Mouse (Mus musculus) embryonic facial prominence, embryonic 10.5 days (tissue): ENCODE results near the gene Ugt1a1. TPM values are rescaled to one million over a fixed set of nuclear protein-coding genes. Genes with fewer than 3 reads are reported as not detected.

Source experiments
- DNase-seq: peaks from one replicate; pipeline ENCODE4 v3.0.0-alpha.2; 2017; ENCODE audit warnings: low spot score
- H3K27ac ChIP-seq: fragments of 300-500 bp; sonication (generic); replicated peaks from 2 replicates; pipeline ENCODE4 v1.5.1; 2016; ENCODE audit warnings: mild to moderate bottlenecking
- H3K27me3 ChIP-seq: fragments of 300-500 bp; sonication (generic); replicated peaks from 2 replicates; pipeline ENCODE4 v1.6.1; 2016; ENCODE audit warnings: low read depth, mild to moderate bottlenecking; ENCODE audit not compliant: poor library complexity, severe bottlenecking
- H3K36me3 ChIP-seq: fragments of 300-500 bp; sonication (generic); replicated peaks from 2 replicates; pipeline ENCODE4 v1.6.1; 2016; ENCODE audit warnings: mild to moderate bottlenecking, moderate library complexity
- H3K4me1 ChIP-seq: fragments of 300-500 bp; sonication (generic); 2 replicates; pipeline ENCODE4 v1.6.1; 2016
- H3K4me3 ChIP-seq: fragments of 300-500 bp; sonication (generic); 2 replicates; pipeline ENCODE4 v1.5.1; 2016; ENCODE audit warnings: mild to moderate bottlenecking, moderate library complexity
- H3K9me3 ChIP-seq: fragments of 300-500 bp; sonication (generic); 2 replicates; pipeline ENCODE4 v1.6.1; 2016; ENCODE audit warnings: mild to moderate bottlenecking
- WGBS: fragments of 180-500 bp; shearing (Covaris S2); methylation state at CpG from one replicate; pipeline ENCODE4 v1.1.7; 2016; 5-methylcytosine and 5-hydroxymethylcytosine counted together
- polyA plus RNA-seq: library from polyadenylated mRNA; unstranded; fragments of >200 nt; fragmentation: Nextera tagmentation; extraction: Ambion mirVana; gene quantifications from 2 replicates; pipeline ENCODE4 v1.2.1, GENCODE M21; 2016

Ugt1a1 gene
- polyA plus RNA-seq, 1 experiment from 2014 or later: not detected

- 76% methylated on average over 6 of the region's 6 CpGs for WGBS
- peaks cover 100% of the 10 kb centered on the region for H3K9me3 ChIP-seq
- DNase-seq: no peak
- H3K27me3 ChIP-seq: no peaks in the 10 kb centered on the region
- no peak overlapping the region for H3K27ac ChIP-seq
- no peak overlapping the region for H3K4me3 ChIP-seq
- no peaks in the 10 kb centered on the region for H3K4me1 ChIP-seq
- no peaks in the 10 kb centered on the region for H3K36me3 ChIP-seq
Measured at GRCm38 (mm10) chr1:88230981-88231802, 19.4 kb downstream of the Ugt1a1 start.

DNA sequence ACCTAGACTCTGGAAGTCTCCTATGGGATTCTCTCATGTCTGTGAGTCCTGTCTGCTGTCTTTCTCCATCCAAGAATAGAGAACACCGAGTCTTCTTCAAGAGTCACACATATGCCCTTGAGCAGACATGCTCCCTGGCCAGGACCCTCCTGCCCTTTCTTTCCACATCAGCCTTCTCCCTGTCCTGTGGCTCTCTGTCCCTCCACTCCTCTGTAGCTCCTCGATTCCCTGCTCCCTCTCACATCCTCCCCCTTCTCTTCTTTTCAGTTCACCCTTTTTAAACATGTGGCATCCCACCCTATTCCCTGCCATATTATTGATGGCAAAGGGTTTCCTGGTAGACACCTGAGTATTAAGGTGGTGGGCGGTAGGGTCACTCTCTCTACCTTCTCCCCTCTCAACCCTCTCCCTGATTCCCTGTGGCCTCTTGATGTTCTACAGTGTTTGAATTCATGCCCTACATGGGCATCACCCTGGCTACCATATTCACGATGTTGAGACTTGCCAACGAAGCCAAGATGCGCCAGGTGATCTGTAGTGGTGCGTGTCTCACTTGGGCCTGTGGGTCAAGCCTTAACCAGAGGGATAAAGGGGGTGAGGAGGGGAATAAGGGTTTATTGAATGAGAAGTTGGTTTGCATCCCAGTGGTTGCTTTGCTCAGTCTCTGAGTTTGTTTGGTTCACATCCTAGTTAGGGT is 20.2 kb downstream of the Ugt1a1 start:
- DNase-seq: no peak
- Histone ChIP-seq H3K4me1 (no peaks in the 10 kb centered on the region), H3K9me3 (peaks cover 97% of the 10 kb centered on the region), H3K27ac (no peak overlapping the region), H3K27me3 (no peaks in the 10 kb centered on the region), H3K36me3 (no peaks in the 10 kb centered on the region), H3K4me3 (no peak overlapping the region)
- 69% methylated on average over 7 of the region's 7 CpGs for WGBS

GRCm38 (mm10) chr1:88232664-88233380 is 21.1 kb downstream of the Ugt1a1 start:
- no peaks in the 10 kb centered on the region for H3K36me3 ChIP-seq
- no peak overlapping the region for H3K4me3 ChIP-seq
- no peak for DNase-seq
- no peak overlapping the region for H3K27ac ChIP-seq
- WGBS: 56% methylated on average over 3 of the region's 3 CpGs
- H3K9me3 ChIP-seq: peaks cover 97% of the 10 kb centered on the region
- H3K4me1 ChIP-seq: no peaks in the 10 kb centered on the region
- H3K27me3 ChIP-seq: no peaks in the 10 kb centered on the region

DNA sequence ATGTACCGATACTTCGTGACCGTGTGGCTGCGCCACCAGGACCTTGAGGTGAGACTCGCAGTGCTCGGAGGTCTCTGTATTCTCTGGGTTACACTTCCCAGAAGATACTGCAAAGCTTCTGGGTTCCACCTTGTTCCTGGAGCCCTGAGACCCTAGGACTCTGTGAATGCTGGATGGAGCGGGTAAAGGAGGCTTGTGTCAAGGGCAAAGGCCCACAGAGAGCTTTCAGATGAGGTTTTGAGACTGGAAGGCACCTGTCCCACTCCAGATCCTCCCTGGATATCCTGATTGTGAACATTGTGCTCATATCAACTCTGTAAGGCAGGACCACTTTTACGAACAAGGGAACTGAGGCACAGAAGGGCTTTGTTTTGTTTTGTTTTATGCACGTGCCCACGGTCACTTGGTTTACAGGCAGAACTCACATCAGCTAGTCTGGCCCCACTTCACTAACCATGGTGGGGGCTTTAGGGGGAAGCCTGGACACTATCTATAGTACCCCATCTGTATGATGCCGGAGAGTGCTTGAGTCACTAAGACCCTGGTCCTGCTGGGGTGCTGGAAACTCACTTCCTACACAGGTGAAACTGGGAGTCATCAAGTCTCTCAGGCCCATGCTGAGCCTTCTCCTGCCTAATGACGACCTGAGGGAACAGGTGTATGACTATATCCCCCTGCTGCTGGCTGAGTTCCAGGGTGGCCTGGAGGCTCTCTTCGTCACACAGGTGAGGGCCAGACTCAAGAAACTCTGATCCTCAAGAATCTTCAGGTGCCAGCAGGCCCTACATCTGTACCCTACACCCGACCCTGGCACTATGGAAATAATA is 21.9 kb downstream of the Ugt1a1 start:
- Histone ChIP-seq H3K27ac (no peak overlapping the region), H3K36me3 (no peaks in the 10 kb centered on the region), H3K4me3 (no peak overlapping the region), H3K4me1 (no peaks in the 10 kb centered on the region), H3K27me3 (no peaks in the 10 kb centered on the region), H3K9me3 (peaks cover 97% of the 10 kb centered on the region)
- DNase-seq: no peak
- 68% methylated on average over 14 of the region's 14 CpGs for WGBS

DNA sequence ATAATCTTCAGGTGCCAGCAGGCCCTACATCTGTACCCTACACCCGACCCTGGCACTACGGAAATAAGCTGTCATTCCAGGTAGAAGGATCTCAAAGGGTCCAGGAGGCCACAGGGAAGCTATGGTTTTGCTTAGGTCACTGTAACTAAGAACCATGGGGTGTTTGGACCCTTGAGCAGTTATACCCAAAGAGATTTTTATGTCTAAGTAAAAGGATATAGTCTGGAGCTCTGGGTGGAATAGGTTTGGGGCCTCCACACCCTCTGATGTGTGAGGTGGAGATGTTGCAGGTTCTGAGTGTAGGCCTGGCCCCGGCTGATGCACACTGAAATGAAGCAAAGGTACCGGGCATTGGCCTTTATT is 22.5 kb downstream of the Ugt1a1 start:
- no peaks in the 10 kb centered on the region for H3K27me3 ChIP-seq
- no peaks in the 10 kb centered on the region for H3K4me1 ChIP-seq
- H3K4me3 ChIP-seq: no peak overlapping the region
- H3K36me3 ChIP-seq: no peaks in the 10 kb centered on the region
- no peak for DNase-seq
- peaks cover 97% of the 10 kb centered on the region for H3K9me3 ChIP-seq
- no peak overlapping the region for H3K27ac ChIP-seq
- WGBS: 65% methylated on average over 4 of the region's 4 CpGs

DNA sequence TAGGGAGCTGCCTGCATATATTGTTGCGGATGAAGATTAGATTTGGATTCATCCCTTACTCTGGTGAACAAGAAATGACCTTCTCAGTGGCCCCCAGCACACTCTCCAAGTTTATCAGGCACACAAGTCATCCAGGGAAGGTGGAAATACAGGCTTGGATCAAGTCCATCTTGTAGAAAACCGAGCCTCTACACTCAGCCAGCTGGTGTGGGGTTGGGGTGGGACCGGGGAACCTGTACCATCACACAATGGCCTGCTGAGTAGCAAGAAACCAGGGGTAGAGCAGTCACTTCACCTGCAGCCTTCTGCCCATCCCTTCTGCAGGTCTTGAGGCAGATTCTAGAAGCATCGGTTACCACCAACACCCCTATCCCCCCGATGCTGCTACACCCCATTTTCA is 22.9 kb downstream of the Ugt1a1 start:
- H3K9me3 ChIP-seq: peaks cover 97% of the 10 kb centered on the region
- no peaks in the 10 kb centered on the region for H3K36me3 ChIP-seq
- no peak for DNase-seq
- no peak overlapping the region for H3K4me3 ChIP-seq
- no peak overlapping the region for H3K27ac ChIP-seq
- 46% methylated on average over 5 of the region's 5 CpGs for WGBS
- no peaks in the 10 kb centered on the region for H3K27me3 ChIP-seq
- H3K4me1 ChIP-seq: no peaks in the 10 kb centered on the region

DNA sequence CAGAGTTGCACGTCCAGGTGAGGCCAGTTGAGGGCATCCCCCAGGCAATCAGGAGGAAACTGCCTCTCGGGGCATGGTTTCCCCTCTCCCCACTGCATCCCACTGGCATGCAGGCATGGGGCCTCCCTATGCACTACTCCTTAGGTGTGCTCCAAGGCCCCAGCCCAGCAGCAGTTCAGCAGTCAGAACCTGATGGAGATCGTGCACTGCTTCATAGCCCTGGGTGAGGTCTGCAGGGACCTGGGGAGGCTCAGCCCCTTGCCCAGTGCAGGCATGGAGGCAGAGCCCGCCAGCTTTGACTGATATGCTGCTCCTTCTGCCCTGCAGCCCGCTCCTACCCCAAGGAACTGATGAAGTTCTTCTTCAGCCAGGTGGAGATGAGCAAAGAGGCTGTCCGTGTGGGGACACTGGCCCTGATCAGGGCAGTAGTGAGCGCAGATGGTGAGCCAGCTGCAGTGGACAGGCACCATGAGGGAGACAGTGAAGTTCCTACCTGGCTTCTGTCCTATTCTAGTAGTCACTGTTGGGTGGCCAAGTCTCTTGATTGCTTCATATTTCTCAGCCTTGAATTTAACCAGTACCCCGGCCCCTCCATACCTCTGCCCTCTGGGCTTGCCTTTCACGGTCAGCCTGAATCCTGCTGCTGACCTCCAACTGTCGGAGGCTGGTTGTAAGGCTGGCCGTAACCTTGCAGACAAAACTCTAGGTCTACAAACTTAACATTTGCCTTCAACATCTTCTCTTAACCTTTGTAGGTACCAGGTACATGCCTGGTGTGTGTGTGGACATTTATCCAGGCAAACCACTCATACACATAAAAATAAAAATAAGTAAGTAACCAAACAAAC is 23.5 kb downstream of the Ugt1a1 start:
- Histone ChIP-seq H3K4me3 (no peak overlapping the region), H3K27me3 (no peaks in the 10 kb centered on the region), H3K36me3 (no peaks in the 10 kb centered on the region), H3K9me3 (peaks cover 97% of the 10 kb centered on the region), H3K27ac (no peak overlapping the region), H3K4me1 (no peaks in the 10 kb centered on the region)
- whole genome bisulfite sequencing: 66% methylated on average over 11 of the region's 11 CpGs
- DNase-seq: no peak

DNA sequence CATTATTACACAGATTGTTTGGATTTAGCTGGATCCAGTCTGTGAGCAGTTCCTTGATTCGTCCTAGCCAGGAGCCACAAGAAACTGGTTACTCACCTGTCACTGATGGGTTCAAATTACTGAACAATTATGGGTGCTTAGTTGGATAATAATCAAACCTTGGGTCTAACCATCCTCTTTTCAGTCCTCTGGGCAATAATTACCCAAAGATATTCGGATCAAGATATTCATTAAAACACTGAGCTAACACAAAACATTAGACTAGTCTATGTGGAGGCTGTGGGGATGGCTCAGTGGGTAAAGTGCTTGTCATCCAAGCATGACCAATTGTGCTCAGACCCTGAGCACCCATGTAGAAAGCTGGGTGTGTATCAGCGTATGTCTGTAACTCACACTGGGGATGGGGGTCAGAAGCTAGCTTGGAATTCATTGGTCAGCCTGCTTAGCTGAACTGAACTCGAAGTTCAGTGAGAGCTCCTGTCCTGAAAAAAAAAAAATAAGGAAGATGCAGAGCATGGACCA is 24.2 kb downstream of the Ugt1a1 start:
- WGBS: 67% methylated on average over 4 of the region's 4 CpGs
- Histone ChIP-seq H3K4me1 (no peaks in the 10 kb centered on the region), H3K4me3 (no peak overlapping the region), H3K9me3 (peaks cover 97% of the 10 kb centered on the region), H3K27me3 (no peaks in the 10 kb centered on the region), H3K27ac (no peak overlapping the region), H3K36me3 (no peaks in the 10 kb centered on the region)
- DNase-seq: no peak

- Histone ChIP-seq H3K4me3 (no peak overlapping the region), H3K27me3 (no peaks in the 10 kb centered on the region), H3K4me1 (no peaks in the 10 kb centered on the region), H3K36me3 (no peaks in the 10 kb centered on the region), H3K27ac (no peak overlapping the region), H3K9me3 (peaks cover 96% of the 10 kb centered on the region)
- DNase-seq: no peak
- 82% methylated on average over 5 of the region's 5 CpGs for WGBS
Measured at GRCm38 (mm10) chr1:88237311-88237710, 25.6 kb downstream of the Ugt1a1 start.

GRCm38 (mm10) chr1:88238771-88239170 is 27.0 kb downstream of the Ugt1a1 start:
- DNase-seq: no peak
- Histone ChIP-seq H3K27ac (no peak overlapping the region), H3K9me3 (peaks cover 95% of the 10 kb centered on the region), H3K27me3 (no peaks in the 10 kb centered on the region), H3K36me3 (no peaks in the 10 kb centered on the region), H3K4me1 (no peaks in the 10 kb centered on the region), H3K4me3 (no peak overlapping the region)
- 81% methylated on average over 6 of the region's 6 CpGs for WGBS

- no peaks in the 10 kb centered on the region for H3K36me3 ChIP-seq
- H3K9me3 ChIP-seq: peaks cover 95% of the 10 kb centered on the region
- no peak overlapping the region for H3K4me3 ChIP-seq
- DNase-seq: no peak
- WGBS: 73% methylated on average over 5 of the region's 5 CpGs
- no peaks in the 10 kb centered on the region for H3K4me1 ChIP-seq
- no peaks in the 10 kb centered on the region for H3K27me3 ChIP-seq
- no peak overlapping the region for H3K27ac ChIP-seq
Measured at GRCm38 (mm10) chr1:88240072-88240471, 28.3 kb downstream of the Ugt1a1 start.
